Comparison of ENCODE assay signal across 8 mouse cellular contexts in the genomic region with DNA sequence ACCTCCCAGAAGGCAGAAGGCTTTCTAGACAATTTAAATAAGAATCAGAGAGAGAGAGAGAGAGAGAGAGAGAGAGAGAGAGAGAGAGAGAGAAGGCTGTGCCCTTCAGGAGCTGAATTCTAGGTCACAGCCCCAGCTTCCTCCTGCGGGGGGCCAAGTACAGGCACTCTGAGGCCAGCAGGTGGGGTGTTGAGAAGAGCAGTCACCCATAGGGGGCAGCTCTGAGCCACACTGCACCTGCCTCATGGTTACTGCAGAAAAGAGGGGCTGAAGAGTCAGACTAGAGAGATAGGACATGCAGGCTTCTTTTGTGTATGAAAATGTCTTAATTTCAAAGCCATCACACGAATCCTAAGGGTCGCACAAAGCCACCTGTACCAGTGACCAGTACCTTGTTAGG. TPM values are rescaled to one million over a fixed set of nuclear protein-coding genes. Genes with fewer than 3 reads are reported as not detected.
A peak's percentile ranks its signal among the peaks of the same experiment; 100 is the strongest.
DNase-seq lines count a peak whose midpoint lies in the region; ATAC-seq and TF ChIP-seq lines count a peak whose summit lies in the region.

No protein-coding gene starts in this region.

- H3K4me2 ChIP-seq in liver, postnatal 0 days (ENCODE audit: low read depth, low read length): no peak overlapping the region

- H3K4me1 ChIP-seq in heart, embryonic 10.5 days: peaks cover 30% of the 10 kb centered on the region
- no peaks in the 10 kb centered on the region for H3K4me1 ChIP-seq in spleen, adult 2 months (ENCODE audit: control insufficient read depth, insufficient read depth, insufficient read length)
- H3K4me1 ChIP-seq in liver, postnatal 0 days (ENCODE audit: insufficient read depth): no peaks in the 10 kb centered on the region

- no peak for ATAC-seq in liver, postnatal 0 days
- ATAC-seq in activated CD4-positive, CD25-positive, alpha-beta regulatory T cell, adult 4 months: no peak

- WGBS in heart, embryonic 10.5 days: 51% methylated on average over 3 of the region's 3 CpGs
- 66% methylated on average over 3 of the region's 3 CpGs for WGBS in spleen, adult 2 months
- WGBS in liver, postnatal 0 days (ENCODE audit: insufficient replicate concordance): 50% methylated on average over 3 of the region's 3 CpGs

- H3K9ac ChIP-seq in liver, postnatal 0 days (replicated peaks): no peak overlapping the region

- H3K4me3 ChIP-seq in heart, embryonic 10.5 days: no peak overlapping the region
- no peak overlapping the region for H3K4me3 ChIP-seq in spleen, adult 2 months (ENCODE audit: extremely low read depth, insufficient read depth, insufficient read length)
- no peak overlapping the region for H3K4me3 ChIP-seq in liver, postnatal 0 days (ENCODE audit: low read depth, low read length)

- 0 out of 2 replicates have a peak, but pooled peaks have one; percentile 1 for TF ChIP-seq CTCF in spleen, adult 2 months (IDR thresholded peaks at IDR 0.05; ENCODE audit: extremely low read depth, insufficient read depth, insufficient read length, insufficient replicate concordance)
- TF ChIP-seq CTCF in liver, postnatal 0 days (IDR thresholded peaks at IDR 0.05; ENCODE audit: low read depth): peak; percentile 55

- TF ChIP-seq EP300 in liver, postnatal 0 days (IDR thresholded peaks at IDR 0.05; ENCODE audit: low read depth): no peak

- peak overlapping the region; percentile 70 for H3K27ac ChIP-seq in heart, embryonic 10.5 days
- H3K27ac ChIP-seq in spleen, adult 2 months (ENCODE audit: insufficient read depth, low read length): no peak overlapping the region
- H3K27ac ChIP-seq in liver, postnatal 0 days (ENCODE audit: low read depth): no peak overlapping the region

- no peaks in the 10 kb centered on the region for H3K27me3 ChIP-seq in heart, embryonic 10.5 days (ENCODE audit: insufficient read depth, poor library complexity, severe bottlenecking)
- H3K27me3 ChIP-seq in spleen, adult 2 months (ENCODE audit: control insufficient read depth, insufficient read depth, low read length): no peaks in the 10 kb centered on the region
- no peaks in the 10 kb centered on the region for H3K27me3 ChIP-seq in liver, postnatal 0 days (ENCODE audit: insufficient read depth, low read length)

- no peaks in the 10 kb centered on the region for H3K9me3 ChIP-seq in heart, embryonic 10.5 days
- no peaks in the 10 kb centered on the region for H3K9me3 ChIP-seq in liver, postnatal 0 days (ENCODE audit: low read length)

- no peak for TF ChIP-seq POLR2A in spleen, adult 2 months (IDR thresholded peaks at IDR 0.05; ENCODE audit: low read depth, low read length)

- peaks cover 91% of the 10 kb centered on the region for H3K36me3 ChIP-seq in heart, embryonic 10.5 days
- H3K36me3 ChIP-seq in spleen, adult 2 months (ENCODE audit: control insufficient read depth, insufficient read depth, low read length): no peaks in the 10 kb centered on the region
- H3K36me3 ChIP-seq in liver, postnatal 0 days (replicated peaks; ENCODE audit: insufficient read depth, low read length): no peaks in the 10 kb centered on the region

- DNase-seq in heart, embryonic 10.5 days (ENCODE audit: low spot score): no peak
- DNase-seq in heart, adult 11 months: no peak
- DNase-seq in spleen, adult 2 months (ENCODE audit: low read depth in 1 of 2, low spot score in 2 of 2): no peak
- no peak for DNase-seq in spleen, postnatal 14 days (ENCODE audit: low spot score in 2 of 2)
- DNase-seq in embryo, embryonic 10 days (ENCODE audit: low spot score): peak; percentile 55
- DNase-seq in liver, postnatal 0 days: peak; percentile 43
- no peak for DNase-seq in ovary, postnatal 14 days (ENCODE audit: low spot score)

RNA-seq across cellular contexts. Expression of a gene that starts 22.0 kb away (rescaled TPM):
- polyA plus RNA-seq in heart, embryonic 10.5 days (2016; fragmentation: Nextera tagmentation; extraction: Ambion mirVana): 73.4 and 75.4 TPM in 2 replicates
- polyA plus RNA-seq in spleen, adult 2 months (2012; rRNA removed): 85.1 and 101 TPM in 2 replicates
- polyA plus RNA-seq in liver, postnatal 0 days (2015; fragmentation: Nextera tagmentation; extraction: Ambion mirVana): 21.0 and 22.0 TPM in 2 replicates
- 10 to 100 TPM; 43.8 to 51.5 TPM for polyA plus RNA-seq in activated CD4-positive, CD25-positive, alpha-beta regulatory T cell, adult 4 months (2017; shearing (Covaris generic))

RNA-seq across cellular contexts. Expression of a gene that starts 36.5 kb away (rescaled TPM):
- polyA plus RNA-seq in heart, embryonic 10.5 days (2016; fragmentation: Nextera tagmentation; extraction: Ambion mirVana): 0.79 and 2.3 TPM in 2 replicates
- 0.02 and 0.05 TPM in 2 replicates for polyA plus RNA-seq in spleen, adult 2 months (2012; rRNA removed)
- polyA plus RNA-seq in liver, postnatal 0 days (2015; fragmentation: Nextera tagmentation; extraction: Ambion mirVana): not detected in 2 replicates
- polyA plus RNA-seq in activated CD4-positive, CD25-positive, alpha-beta regulatory T cell, adult 4 months (2017; shearing (Covaris generic)): not detected

RNA-seq across cellular contexts. Expression of a gene that starts 38.7 kb away (rescaled TPM):
- 77.9 and 80.0 TPM in 2 replicates for polyA plus RNA-seq in heart, embryonic 10.5 days (2016; fragmentation: Nextera tagmentation; extraction: Ambion mirVana)
- 14.3 and 21.2 TPM in 2 replicates for polyA plus RNA-seq in spleen, adult 2 months (2012; rRNA removed)
- polyA plus RNA-seq in liver, postnatal 0 days (2015; fragmentation: Nextera tagmentation; extraction: Ambion mirVana): 3.4 and 3.5 TPM in 2 replicates
- polyA plus RNA-seq in activated CD4-positive, CD25-positive, alpha-beta regulatory T cell, adult 4 months (2017; shearing (Covaris generic)): not detected

RNA-seq across cellular contexts. Expression of a gene that starts 53.6 kb away (rescaled TPM):
- 341 and 642 TPM in 2 replicates for polyA plus RNA-seq in heart, embryonic 10.5 days (2016; fragmentation: Nextera tagmentation; extraction: Ambion mirVana)
- 40.5 and 49.3 TPM in 2 replicates for polyA plus RNA-seq in spleen, adult 2 months (2012; rRNA removed)
- 4.0 and 14.2 TPM in 2 replicates for polyA plus RNA-seq in liver, postnatal 0 days (2015; fragmentation: Nextera tagmentation; extraction: Ambion mirVana)
- polyA plus RNA-seq in activated CD4-positive, CD25-positive, alpha-beta regulatory T cell, adult 4 months (2017; shearing (Covaris generic)): not detected

Comparison
In these comparisons a context has a peak if more than half of its experiments do, and no peak if none do; other contexts are left out.
1. DNase-seq: peak in embryo, embryonic 10 days (single experiment) and liver, postnatal 0 days (single experiment); none in heart, embryonic 10.5 days (single experiment), heart, adult 11 months (single experiment), spleen, adult 2 months (0 of 2), spleen, postnatal 14 days (0 of 2) and ovary, postnatal 14 days (single experiment).